Mouse (Mus musculus): Measurements from ENCODE around the gene C1qb.

DNA sequence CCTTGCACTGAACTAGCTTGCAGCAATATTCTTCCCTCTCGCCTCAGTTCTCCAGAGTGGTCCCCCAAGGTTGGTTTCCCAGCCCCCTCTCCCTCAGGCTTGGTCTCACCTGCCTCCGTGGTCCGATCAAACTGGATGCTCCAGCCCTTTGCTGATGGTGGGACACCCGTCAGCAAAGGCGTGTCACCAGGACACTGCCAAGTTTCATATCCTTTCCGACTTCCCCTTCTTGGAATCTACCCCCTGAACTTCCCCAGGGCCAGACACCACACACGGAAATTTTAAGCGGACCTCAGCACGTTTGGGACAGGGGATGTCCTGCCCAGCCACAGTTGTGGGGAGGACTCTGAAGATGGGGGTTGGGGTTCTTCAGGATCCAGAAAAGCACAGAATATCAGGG is 12.7 kb upstream of the C1qb start, which contains the start of gene C1qa:
- no peak for TF ChIP-seq CTCF (IDR thresholded peaks at IDR 0.05; ENCODE audit: borderline replicate concordance, control insufficient read depth, extremely low read depth, insufficient read depth, low read length, poor library complexity)
- no peak for TF ChIP-seq POLR2A (IDR thresholded peaks at IDR 0.05; ENCODE audit: control insufficient read depth, extremely low read depth, insufficient read depth, low read length, poor library complexity)
